Mouse (Mus musculus) lung, embryonic 14.5 days (tissue): ENCODE data around the gene Mocs1. TPM values are rescaled to one million over a fixed set of nuclear protein-coding genes. Genes with fewer than 3 reads are reported as not detected.
"Not testable (repeated sequence)": the region's sequence is repeated elsewhere in the genome, so short reads cannot be mapped to it uniquely, and the experiment has no call there.

Experiments
- ATAC-seq: fragments of 200-750 bp; cut with Nextera tagmentation; 2 replicates; pipeline ENCODE4 v1.8.0; 2017; ENCODE audit warnings: mild to moderate bottlenecking, moderate TSS enrichment, moderate library complexity; ENCODE audit not compliant: insufficient read depth
- DNase-seq: peaks from one replicate; pipeline ENCODE4 v3.0.0-alpha.2; 2015
- H3K27ac ChIP-seq: fragments of 300-500 bp; sonication (generic); 2 replicates; pipeline ENCODE4 v1.5.1; 2014; ENCODE audit warnings: low read depth, mild to moderate bottlenecking, moderate library complexity
- H3K27me3 ChIP-seq: fragments of 300-500 bp; sonication (generic); 2 replicates; pipeline ENCODE4 v1.6.1; 2014; ENCODE audit warnings: low read length, control low read depth; ENCODE audit not compliant: insufficient read depth
- H3K36me3 ChIP-seq: fragments of 300-500 bp; sonication (generic); 2 replicates; pipeline ENCODE4 v1.6.1; 2014; ENCODE audit warnings: control low read depth; ENCODE audit not compliant: insufficient read depth
- H3K4me1 ChIP-seq: fragments of 300-500 bp; sonication (generic); 2 replicates; pipeline ENCODE4 v1.6.1; 2014; ENCODE audit warnings: antibody characterized with exemption, control low read depth; ENCODE audit not compliant: insufficient read depth
- H3K4me2 ChIP-seq: fragments of 300-500 bp; sonication (generic); 2 replicates; pipeline ENCODE4 v1.6.1; 2014; ENCODE audit warnings: mild to moderate bottlenecking
- H3K4me3 ChIP-seq: fragments of 300-500 bp; sonication (generic); 2 replicates; pipeline ENCODE4 v1.5.1; 2014; ENCODE audit warnings: low read depth, low read length
- H3K9ac ChIP-seq: fragments of 300-500 bp; sonication (generic); 2 replicates; pipeline ENCODE4 v1.6.1; 2014
- H3K9me3 ChIP-seq: fragments of 300-500 bp; sonication (generic); 2 replicates; pipeline ENCODE4 v1.6.1; 2016; ENCODE audit warnings: low read depth, low read length, control low read depth
- CTCF ChIP-seq: IDR thresholded peaks from 2 replicates; pipeline ENCODE4 v1.5.1; 2016; ENCODE audit warnings: antibody characterized with exemption, low read depth
- WGBS: fragments of 180-500 bp; shearing (Covaris S2); extraction: QIAGEN DNeasy Blood & Tissue Kit; methylation state at CpG from one replicate; pipeline ENCODE4 v1.1.7; 2014; 5-methylcytosine and 5-hydroxymethylcytosine counted together
- polyA plus RNA-seq: library from polyadenylated mRNA; unstranded; fragments of >200 nt; fragmentation: Nextera tagmentation; extraction: Ambion mirVana; gene quantifications from 2 replicates; pipeline ENCODE4 v1.2.1, GENCODE M21; 2014

The Mocs1 gene
- polyA plus RNA-seq, 1 experiment from 2014 or later, result 8.0 TPM

GRCm38 (mm10) chr17:49430136-49430535, 2.0 kb downstream of the Mocs1 start:
- Histone ChIP-seq H3K27me3 (no peaks in the 10 kb centered on the region), H3K4me2 (peak overlapping the region; percentile 96), H3K9me3 (no peaks in the 10 kb centered on the region), H3K36me3 (peaks cover 16% of the 10 kb centered on the region), H3K4me3 (no peak overlapping the region), H3K9ac (peak overlapping the region; percentile 80), H3K27ac (no peak overlapping the region), H3K4me1 (peaks cover 7% of the 10 kb centered on the region)
- DNase-seq (no peak), ATAC-seq (no peak)
- 57% methylated on average over 6 of the region's 6 CpGs for WGBS
- no peak for TF ChIP-seq CTCF

GRCm38 (mm10) chr17:49431176-49431575, 3.0 kb downstream of the Mocs1 start:
- H3K27me3 ChIP-seq, result no peaks in the 10 kb centered on the region
- peaks cover 26% of the 10 kb centered on the region for H3K36me3 ChIP-seq
- no peak overlapping the region for H3K27ac ChIP-seq
- no peak for TF ChIP-seq CTCF
- peaks cover 7% of the 10 kb centered on the region for H3K4me1 ChIP-seq
- DNase-seq, result no peak
- no peak overlapping the region for H3K4me3 ChIP-seq
- ATAC-seq, result no peak
- no peak overlapping the region for H3K4me2 ChIP-seq
- H3K9ac ChIP-seq, result no peak overlapping the region
- WGBS, result 88% methylated on average over 6 of the region's 6 CpGs
- H3K9me3 ChIP-seq, result no peaks in the 10 kb centered on the region

GRCm38 (mm10) chr17:49432071-49432711, 4.0 kb downstream of the Mocs1 start:
- WGBS, result 50% methylated on average over 4 of the region's 4 CpGs
- Histone ChIP-seq H3K36me3 (peaks cover 26% of the 10 kb centered on the region), H3K4me2 (no peak overlapping the region), H3K27me3 (no peaks in the 10 kb centered on the region), H3K9me3 (no peaks in the 10 kb centered on the region), H3K4me1 (peaks cover 7% of the 10 kb centered on the region), H3K9ac (no peak overlapping the region), H3K27ac (0 out of 2 replicates have a peak overlapping the region, but pooled peaks have one; percentile 54), H3K4me3 (no peak overlapping the region)
- ATAC-seq (no peak), DNase-seq (peak; percentile 84)
- no peak for TF ChIP-seq CTCF

GRCm38 (mm10) chr17:49433071-49433470, 4.9 kb downstream of the Mocs1 start:
- H3K4me1 ChIP-seq, result peaks cover 4% of the 10 kb centered on the region
- H3K36me3 ChIP-seq, result peaks cover 26% of the 10 kb centered on the region
- H3K9me3 ChIP-seq, result no peaks in the 10 kb centered on the region
- H3K9ac ChIP-seq, result no peak overlapping the region
- no peak overlapping the region for H3K4me2 ChIP-seq
- no peak for DNase-seq
- 96% methylated on average over 6 of the region's 6 CpGs for WGBS
- ATAC-seq, result no peak
- H3K27me3 ChIP-seq, result no peaks in the 10 kb centered on the region
- no peak overlapping the region for H3K4me3 ChIP-seq
- no peak overlapping the region for H3K27ac ChIP-seq
- TF ChIP-seq CTCF, result no peak

GRCm38 (mm10) chr17:49434236-49434635, 6.1 kb downstream of the Mocs1 start:
- 63% methylated on average over 6 of the region's 6 CpGs for WGBS
- H3K36me3 ChIP-seq, result peaks cover 33% of the 10 kb centered on the region

GRCm38 (mm10) chr17:49435081-49435480, 6.9 kb downstream of the Mocs1 start:
- no peak overlapping the region for H3K27ac ChIP-seq
- peaks cover 41% of the 10 kb centered on the region for H3K36me3 ChIP-seq
- H3K4me1 ChIP-seq, result no peaks in the 10 kb centered on the region; the same call in none of the 2 replicates
- H3K9me3 ChIP-seq, result no peaks in the 10 kb centered on the region
- H3K9ac ChIP-seq, result no peak overlapping the region
- ATAC-seq, result no peak
- WGBS, result 89% methylated on average over 10 of the region's 10 CpGs
- no peak for DNase-seq
- no peaks in the 10 kb centered on the region for H3K27me3 ChIP-seq
- no peak overlapping the region for H3K4me3 ChIP-seq
- H3K4me2 ChIP-seq, result no peak overlapping the region
- no peak for TF ChIP-seq CTCF

More at GRCm38 (mm10) chr17:49434236-49434635, 6.1 kb downstream of the Mocs1 start:
- H3K4me3 ChIP-seq, result no peak overlapping the region
- DNase-seq (no peak), ATAC-seq (no peak)
- no peak overlapping the region for H3K4me2 ChIP-seq
- H3K27me3 ChIP-seq, result no peaks in the 10 kb centered on the region
- no peak overlapping the region for H3K27ac ChIP-seq
- TF ChIP-seq CTCF, result no peak
- H3K9me3 ChIP-seq, result no peaks in the 10 kb centered on the region
- peaks cover 3% of the 10 kb centered on the region for H3K4me1 ChIP-seq
- no peak overlapping the region for H3K9ac ChIP-seq

GRCm38 (mm10) chr17:49436631-49437030, 8.5 kb downstream of the Mocs1 start:
- Histone ChIP-seq H3K4me2 (no peak overlapping the region), H3K27ac (no peak overlapping the region), H3K9me3 (no peaks in the 10 kb centered on the region), H3K9ac (no peak overlapping the region), H3K36me3 (peaks cover 45% of the 10 kb centered on the region), H3K4me1 (peaks cover 3% of the 10 kb centered on the region; the same call in 1 of the 2 replicates), H3K27me3 (no peaks in the 10 kb centered on the region), H3K4me3 (no peak overlapping the region)
- no peak for DNase-seq
- 81% methylated on average over 6 of the region's 6 CpGs for WGBS
- no peak for TF ChIP-seq CTCF
- no peak for ATAC-seq

GRCm38 (mm10) chr17:49437306-49437705, 9.1 kb downstream of the Mocs1 start:
- not testable (repeated sequence) for H3K4me2 ChIP-seq, H3K9ac ChIP-seq, H3K27me3 ChIP-seq, H3K4me1 ChIP-seq, H3K9me3 ChIP-seq, ATAC-seq, H3K4me3 ChIP-seq, H3K27ac ChIP-seq, DNase-seq
- peaks cover 45% of the 10 kb centered on the region for H3K36me3 ChIP-seq
